Mouse (Mus musculus): ENCODE measurements around the gene Frmpd1.

Gene Frmpd1

DNA sequence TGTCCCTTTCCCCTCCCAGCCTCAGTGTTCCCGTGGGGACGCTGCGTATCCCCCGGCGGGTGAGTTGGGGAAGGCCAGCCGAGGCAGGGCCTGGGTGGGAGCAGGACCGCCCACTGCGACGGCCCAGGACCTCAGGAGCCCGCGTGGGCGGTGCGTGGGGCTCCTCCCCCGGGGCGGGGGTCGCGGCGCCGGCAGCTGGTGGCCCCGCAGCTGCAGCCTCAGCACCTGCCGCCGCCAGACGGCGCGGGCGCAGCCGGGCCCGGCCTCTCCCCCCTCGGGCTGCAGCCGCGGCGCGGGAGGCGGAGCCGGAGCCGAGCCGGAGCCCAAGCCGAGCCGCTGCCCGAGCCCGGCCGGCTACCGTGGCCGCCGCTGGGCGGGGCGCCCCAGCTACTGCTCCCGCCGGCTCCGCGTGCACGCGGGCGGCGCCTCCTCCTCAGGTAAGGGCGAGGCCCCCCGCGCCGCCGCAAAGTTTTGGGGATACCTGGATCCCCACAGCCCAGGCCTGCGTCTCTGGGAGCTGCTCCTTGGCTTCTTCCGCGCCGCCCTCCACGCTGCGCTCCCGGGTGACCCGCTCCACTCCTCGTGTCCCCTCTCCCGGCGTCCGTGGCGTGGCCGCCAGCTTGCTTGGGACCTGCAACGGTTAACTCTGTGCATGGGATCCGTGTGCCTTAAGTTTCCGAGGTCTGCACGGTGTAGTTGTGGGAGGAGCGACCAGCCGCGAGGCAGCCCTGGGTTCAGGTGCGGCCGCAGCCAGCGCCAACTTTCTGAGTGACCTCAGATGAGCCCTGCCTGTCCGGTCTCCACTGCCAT lies at the start of gene Frmpd1:
Frmpd1 (plus strand) TSS at position 355 of the 810 bp plus-strand sequence.
- DNase-seq (ENCODE audit: low read depth, low spot score) = no peak

DNA sequence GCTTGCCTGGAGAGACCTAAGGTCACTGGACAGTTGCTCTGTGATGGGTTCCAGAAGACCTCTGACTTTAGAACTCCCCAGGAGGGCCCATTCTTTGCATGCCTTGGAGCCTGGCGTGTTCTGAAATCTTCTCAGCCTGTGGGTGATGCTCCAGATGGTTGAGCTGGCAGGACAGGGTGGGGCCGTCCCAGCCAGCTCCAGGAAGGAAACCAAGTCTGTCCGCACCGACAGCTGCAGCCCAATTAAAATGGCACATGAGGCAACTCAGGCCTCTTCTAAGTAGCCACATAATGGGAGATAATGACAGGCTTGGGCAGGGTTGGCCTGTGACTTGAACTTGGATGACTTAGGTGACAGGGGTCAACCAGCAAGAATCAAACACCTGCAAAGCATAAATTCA lies 47.0 kb upstream of the Frmpd1 start:
- DNase-seq (ENCODE audit: low read depth, low spot score) = no peak

DNA sequence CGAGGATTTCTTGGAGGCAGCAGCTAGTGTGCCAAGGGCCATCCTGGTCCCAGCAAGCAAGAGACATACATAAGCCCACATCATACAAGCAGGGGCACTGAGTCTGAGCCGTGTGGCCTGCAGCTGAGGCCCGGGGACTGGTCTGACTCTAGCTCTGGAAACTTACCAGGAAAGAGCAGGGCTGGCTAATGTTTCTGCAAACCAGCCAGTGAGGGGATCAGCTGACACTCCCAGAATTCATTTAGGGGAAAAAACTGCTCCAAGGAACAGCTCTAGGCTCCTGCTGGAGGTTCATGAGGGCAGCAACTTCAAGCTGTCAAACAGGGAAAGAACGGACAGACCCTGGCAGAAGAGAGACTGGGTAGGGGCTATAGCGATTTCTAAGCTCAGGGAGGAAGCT lies 42.8 kb upstream of the Frmpd1 start:
- DNase-seq (ENCODE audit: low read depth, low spot score) = no peak

DNA sequence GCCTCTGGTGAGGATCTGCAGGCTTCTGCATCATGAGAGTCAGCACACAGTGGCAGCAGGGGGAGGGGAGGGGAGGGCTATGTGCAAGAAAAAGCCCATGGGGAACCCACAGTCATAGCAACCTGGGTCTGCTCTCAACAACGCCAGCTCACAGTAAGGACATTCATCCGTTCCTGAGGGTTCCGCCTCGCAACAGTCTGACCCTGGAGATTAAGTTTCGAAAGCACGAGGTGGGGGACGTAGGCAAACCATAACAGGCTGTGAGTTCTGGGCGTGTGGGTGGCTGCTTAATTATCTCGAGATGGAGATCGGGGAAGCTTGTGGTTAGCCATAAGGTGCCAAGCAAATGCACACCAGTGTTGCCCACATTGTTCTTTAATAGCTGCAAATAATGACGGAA lies 42.3 kb upstream of the Frmpd1 start:
- no peak for DNase-seq (ENCODE audit: low read depth, low spot score)

DNA sequence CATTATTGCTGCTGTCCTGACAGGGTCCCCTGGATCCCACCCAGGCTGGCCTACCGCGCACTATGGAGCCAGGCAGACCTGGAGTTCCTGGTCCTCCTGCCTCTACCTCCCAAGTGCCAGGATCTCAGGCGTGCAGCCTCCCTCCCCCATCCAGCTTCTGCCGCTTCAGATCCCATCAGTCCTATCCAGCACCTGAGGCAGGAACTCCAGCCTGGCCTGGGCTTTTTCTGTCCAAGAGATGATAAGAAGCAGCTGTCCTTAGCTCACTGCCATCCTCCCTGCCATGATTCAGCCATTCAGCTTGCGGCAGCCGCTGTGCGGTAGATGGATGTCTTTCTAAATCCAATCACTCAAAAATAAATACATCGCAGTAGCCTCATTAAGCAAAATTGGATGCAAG lies 41.7 kb upstream of the Frmpd1 start:
- no peak for DNase-seq (ENCODE audit: low read depth, low spot score)

DNA sequence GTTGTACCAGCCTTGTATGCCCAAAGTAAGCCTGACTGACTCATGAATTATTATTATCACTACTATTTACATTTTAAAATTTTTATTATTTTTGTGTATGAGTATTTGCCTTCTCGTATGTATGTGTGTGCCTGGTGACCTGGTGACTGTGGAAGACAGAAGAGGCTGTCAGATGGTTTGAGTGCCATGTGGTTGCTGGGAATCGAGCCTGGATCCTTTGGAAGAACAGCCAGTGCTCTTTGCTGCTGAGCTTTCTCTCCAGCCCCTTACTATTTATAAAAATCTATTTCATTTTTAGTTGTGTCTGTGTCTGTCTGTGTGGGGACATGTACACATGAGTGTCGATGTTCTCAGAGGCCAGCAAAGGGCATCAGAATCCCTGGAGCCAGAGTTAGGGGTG lies 28.2 kb upstream of the Frmpd1 start:
- DNase-seq (ENCODE audit: low read depth, low spot score) = no peak

DNA sequence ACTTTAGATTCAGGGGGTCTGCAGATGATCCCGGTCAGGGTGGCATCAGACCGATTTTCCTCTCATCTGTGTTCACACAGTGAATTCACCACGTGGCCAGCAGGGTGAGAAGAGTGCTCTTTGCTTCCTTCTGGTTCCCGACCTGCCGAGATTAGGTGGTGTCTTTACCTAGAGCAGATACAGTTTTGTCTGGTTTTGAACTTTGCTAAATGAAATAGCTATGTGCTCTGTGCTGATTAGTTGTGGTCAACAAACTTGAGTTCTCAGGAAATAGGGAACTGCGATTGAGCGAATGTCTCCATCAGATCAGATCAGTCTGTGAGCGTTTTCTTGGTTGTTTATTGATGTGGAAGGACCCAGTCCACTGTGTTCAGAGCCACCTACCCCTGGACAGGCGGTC lies 26.1 kb upstream of the Frmpd1 start:
- no peak for DNase-seq (ENCODE audit: low read depth, low spot score)

DNA sequence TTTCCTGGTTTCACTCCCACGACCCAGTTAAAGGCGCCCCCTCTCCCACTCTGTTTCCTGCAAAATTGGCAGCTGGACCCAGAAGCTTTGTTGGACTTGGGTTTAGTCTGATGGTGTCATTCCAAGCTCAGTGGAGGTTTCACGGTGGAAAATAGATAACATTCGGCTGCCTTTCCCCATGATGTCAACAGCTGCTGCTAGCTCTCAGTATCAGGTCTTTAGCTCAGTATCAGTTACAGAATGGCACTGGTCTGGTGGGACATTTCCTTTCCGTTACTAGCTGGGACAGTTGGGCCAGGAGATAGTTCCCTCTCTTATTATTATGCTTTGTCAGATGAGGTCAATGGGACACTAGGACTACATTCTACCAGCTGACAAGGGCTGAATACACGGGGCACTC lies 23.9 kb upstream of the Frmpd1 start:
- no peak for DNase-seq (ENCODE audit: low read depth, low spot score)

DNA sequence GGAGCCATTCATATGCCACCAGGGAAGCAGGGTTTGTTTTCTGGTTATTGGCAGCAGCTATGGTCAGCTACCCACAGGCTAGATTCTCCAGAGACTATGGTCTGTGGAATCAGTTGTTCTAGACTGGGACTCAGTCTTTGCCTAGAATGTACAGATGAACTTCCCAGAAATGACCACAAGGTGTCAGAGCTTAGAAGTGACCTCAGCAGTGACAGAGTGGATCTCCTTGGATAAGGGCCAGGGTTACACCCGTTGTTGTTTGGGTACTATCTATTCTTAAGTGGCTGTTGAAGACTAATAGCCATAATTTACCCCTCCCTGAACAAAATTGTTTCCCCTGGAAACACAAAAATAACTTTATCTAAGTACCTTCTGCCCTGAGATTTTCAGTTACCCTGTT lies 21.0 kb upstream of the Frmpd1 start:
- no peak for DNase-seq (ENCODE audit: low read depth, low spot score)

DNA sequence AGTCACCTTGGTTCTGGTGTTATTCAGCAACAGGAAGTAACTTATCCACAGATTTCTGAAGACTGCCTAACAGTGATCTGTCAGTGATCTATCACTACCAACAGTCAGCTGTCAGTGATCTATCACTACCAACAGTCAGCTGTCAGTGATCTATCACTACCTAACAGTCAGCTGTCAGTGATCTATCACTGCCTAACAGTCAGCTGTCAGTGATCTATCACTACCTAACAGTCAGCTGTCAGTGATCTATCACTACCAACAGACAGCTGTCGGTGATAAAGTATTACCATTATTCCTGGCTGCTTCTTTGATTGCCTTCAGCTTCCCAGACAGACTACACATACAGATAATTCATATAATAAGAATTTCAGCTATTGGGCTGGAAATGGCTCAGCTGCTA lies 19.2 kb upstream of the Frmpd1 start:
- no peak for DNase-seq (ENCODE audit: low read depth, low spot score)

DNA sequence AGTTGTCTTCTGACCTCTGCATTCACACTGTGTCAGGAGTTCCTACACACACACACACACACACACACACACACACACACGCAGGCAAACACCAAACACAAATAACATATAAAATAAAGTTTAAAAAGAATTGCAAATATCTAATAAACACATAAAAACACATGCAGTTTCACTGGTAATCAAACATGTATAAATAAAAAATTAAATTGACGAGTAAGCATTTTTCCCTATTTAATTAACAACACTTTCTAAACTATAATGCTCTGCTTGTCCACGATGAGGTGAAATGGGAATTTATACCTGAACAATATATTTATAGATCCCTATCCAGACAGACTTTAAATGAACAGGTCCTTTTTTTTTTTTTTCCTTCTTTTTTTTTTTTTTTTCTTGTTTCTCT lies 18.7 kb upstream of the Frmpd1 start:
- DNase-seq (ENCODE audit: low read depth, low spot score) = no peak

DNA sequence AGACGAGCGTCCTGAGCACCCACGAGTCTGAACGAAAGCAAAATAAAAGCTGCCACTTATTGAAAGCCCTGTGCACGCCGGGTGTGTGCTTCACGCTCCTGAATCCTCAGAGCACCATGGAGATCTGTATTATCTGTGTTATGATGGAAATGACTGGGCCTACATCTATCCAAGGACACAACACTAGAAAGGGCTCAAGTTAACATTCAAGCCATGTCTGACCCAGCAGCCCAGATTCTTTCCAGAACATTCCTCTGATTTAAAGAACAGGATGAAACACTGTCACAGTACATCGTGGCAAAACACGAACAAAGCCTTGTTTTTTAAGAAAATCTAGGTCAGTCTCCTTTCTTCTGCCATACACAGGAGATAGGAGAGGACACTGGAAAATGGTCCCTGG lies 13.3 kb upstream of the Frmpd1 start:
- DNase-seq (ENCODE audit: low read depth, low spot score) = no peak

DNA sequence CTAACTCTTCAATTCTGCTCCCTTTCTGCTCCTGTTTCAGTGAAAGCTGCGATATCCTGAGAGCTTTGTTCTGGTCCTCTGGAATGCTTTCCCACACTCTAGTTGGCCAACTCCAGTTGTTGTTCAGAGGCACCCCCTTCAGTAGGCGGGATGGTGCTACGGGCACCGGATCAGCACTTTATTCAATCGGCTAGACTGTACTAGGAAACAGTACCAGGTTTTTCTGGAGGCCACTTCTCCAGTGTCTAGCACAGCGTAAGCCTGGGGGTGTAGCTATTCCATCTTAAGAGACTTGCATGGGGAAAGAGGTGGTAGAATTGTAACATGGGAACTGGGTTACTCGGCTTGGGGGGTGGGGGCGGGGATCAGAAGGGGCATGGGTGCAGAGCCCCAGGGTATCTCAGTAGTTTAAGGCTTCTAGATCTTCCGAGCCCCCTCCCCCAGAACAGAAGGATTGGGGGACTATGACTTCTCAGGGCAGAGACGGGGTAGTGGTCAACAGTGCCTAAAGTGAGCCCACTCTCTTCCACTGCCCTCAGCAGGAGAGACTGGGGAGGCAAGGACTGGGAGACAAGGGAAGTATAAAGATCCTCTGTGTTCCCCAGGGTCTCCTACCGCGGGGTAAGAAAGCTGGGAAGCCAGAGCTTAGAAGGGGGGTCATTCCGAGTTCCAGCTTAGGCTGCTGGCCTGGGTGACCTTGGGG lies 706 bp upstream of the Frmpd1 start:
- DNase-seq (ENCODE audit: low read depth, low spot score) = no peak

DNA sequence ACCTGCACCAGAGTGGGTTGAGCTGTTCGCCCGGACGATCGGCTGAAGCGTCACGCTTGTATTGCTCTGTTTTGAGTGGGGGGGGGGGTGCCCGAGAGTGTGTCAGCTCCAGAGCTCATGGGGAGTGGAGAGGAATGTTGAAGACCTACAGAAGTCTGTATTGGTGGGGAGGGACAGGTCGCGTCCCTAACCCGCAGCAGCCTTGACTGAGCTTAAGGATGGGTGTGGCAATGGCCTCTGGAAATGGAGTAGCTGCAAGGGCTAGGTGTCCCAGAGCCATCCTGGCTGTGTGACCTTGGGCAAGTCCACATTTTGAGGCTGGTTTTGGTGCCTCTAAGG lies 625 bp downstream of the Frmpd1 start:
- no peak for DNase-seq (ENCODE audit: low read depth, low spot score)

DNA sequence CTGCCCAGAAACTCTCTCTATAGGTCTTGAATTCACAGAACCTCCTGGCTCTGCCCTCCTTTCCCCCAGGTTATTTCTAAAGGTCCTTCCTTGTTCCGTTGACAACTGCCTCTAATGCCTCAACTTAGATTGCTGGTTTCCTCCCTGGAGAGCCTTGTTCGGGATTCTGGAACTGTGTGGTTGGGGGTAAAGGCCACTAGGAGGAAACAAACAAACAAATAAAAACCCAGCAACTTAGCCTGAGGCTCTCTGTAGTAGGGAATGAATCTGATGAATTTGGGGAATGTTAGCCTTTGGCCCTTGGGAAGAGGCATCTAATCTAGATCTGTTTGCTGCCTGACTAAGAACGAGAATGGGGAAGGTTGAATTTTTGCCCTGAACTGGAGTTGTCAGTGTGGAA lies 13.6 kb downstream of the Frmpd1 start:
- DNase-seq (ENCODE audit: low read depth, low spot score) = no peak

DNA sequence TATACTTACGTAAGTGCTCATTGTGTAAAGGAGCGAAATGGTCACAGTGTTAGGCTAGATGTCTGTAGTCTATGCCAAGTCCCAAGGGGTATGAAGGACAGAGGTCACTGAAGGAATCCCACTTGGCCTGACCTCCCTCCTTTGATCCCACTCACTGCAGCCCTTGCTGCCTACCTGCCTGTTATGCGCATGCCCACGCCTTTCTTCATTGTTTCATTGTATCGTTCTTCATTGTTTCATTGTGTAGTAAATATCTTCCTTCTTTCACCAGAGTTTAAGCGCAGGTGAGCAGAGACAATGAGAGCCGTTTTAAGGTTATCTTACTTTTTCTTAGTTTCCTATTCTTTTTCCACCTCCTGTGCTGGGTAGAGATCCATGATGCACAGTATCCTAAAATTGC lies 18.6 kb downstream of the Frmpd1 start:
- no peak for DNase-seq (ENCODE audit: low read depth, low spot score)

DNA sequence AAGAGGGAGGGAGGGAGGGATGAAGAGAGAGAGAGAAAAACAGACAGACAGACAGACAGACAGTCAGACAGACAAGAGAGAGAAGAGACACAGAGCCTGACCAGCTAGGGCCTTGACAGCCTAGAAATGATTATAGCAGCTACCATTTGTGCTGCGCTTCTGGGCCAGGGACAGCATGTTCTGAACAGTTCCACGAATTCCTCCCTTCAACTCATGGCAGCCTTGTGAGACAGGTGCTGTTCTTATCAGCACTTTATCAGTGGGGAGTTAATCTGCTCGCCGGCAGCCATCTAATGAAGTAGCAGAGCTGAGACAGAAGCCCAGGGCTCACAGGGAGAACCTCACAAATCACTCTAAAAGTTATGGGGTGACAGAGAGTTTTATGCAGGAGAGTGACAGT lies 22.8 kb downstream of the Frmpd1 start:
- no peak for DNase-seq (ENCODE audit: low read depth, low spot score)

DNA sequence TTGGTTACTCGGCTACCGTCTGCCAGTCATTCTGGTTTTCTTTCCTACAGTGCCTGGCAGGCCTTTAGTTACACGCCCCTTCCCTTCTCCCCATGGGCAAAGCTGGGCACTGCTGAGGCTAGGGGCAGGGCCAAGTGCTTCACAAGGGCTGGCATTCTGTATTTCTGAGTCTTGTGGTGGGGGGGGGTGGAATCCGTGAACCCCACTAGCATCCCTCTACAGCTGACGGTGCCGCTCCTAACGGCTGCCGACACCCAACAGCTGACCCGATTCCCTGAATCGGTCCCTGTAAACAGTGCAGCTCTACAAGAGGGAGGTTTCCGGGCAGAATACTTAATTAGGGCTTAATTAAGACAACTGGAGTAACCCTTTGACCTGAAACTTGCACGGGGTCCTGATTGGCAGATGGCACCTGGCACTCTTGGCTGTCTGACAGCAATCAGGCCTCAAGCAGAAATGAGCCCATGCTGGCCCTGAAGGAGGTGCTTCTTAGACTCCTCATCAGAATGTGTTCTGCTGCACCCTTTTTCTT lies 24.2 kb downstream of the Frmpd1 start:
- peak; percentile 22 for DNase-seq (ENCODE audit: low read depth, low spot score)

DNA sequence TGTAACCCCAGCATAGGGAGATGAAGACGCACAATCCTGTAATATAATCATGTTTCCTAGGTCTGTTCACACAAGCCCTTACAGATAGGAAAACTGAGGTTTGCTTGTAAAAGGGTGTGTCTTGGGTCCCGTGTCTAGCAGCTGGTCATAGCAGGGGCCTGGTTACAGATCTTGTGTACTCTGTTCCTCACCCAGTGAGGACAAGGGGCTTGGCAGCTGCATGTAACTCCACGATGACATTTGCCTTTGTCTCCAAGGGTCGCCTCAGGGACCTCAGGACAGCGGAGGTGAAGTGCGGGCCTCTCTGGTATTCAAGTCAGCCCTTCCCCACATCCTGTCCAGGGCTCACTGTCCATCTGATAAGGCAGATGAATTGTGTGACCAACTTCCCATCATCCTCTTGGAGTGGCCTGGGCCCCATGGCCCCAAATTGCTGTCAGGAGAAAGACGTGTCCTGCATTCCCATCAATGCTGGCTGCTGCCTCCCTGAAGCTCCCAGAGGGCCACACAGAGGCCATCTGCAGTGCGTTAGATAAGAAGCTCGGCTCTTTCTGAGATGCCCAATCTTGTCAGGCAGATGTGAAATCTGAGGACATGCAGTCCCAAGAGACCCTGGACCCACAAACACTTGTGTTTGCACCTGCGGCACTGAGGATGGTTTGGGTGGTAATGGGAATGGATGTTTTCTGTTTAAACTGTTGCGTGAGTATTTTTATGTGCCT lies 27.8 kb downstream of the Frmpd1 start:
- DNase-seq (ENCODE audit: low read depth, low spot score) = no peak

DNA sequence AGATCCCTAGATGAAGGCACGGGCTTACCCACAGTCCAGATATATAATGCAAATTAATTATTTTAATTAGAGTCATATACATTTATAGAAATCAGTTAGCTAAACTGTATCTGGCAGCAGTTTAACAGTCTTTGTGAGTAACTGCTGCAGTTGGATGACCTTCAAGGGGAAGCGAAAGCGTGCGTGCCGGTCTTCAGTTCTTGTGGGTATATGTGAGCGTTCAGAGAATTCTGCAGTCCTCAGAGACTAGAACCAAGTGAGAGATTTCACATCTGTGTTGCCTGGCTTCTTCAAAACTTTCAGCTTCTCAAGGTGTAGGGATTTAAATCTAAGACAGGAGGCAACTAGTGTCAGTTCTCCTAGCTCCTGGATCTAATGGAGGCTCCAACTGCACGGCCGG lies 35.3 kb downstream of the Frmpd1 start:
- DNase-seq (ENCODE audit: low read depth, low spot score) = no peak

DNA sequence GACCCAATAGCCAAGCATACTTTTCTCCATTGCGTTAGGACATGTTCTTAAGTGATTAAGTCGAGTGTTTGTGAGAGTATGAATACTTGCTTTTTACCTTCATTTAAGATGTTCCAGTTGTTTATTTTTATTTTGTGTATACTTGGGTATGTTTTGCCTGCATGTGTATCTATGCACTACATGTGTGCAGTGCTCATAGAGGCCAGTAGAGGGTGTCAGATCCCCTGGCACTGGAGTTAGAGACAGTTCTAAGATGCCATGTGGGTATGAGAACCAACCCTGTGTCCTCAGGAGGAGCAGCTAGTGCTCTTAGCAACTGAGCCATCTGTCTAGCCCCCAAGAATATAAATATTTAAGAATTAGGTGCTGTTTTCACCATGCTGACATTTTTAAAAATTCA lies 37.7 kb downstream of the Frmpd1 start:
- no peak for DNase-seq (ENCODE audit: low read depth, low spot score)

DNA sequence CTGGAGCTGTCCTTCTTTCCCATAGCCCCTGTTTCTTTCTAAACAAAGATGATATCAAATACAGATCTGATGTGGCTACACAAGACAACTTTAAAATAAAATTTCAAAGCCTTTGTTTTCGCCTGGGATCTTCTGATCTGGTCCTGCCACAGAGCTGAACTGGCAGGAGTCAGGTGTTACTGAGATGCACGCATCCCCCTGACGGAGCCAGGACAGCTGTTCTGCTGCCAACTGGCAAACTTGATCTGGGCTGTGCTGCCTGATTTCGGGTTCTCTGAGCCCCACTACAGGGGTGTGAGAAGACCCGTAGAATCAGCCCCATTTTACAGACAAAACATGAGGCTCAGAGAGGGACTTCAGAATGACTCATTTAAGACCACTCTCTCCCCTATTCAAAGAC lies 45.6 kb downstream of the Frmpd1 start:
- DNase-seq (ENCODE audit: low read depth, low spot score) = no peak

DNA sequence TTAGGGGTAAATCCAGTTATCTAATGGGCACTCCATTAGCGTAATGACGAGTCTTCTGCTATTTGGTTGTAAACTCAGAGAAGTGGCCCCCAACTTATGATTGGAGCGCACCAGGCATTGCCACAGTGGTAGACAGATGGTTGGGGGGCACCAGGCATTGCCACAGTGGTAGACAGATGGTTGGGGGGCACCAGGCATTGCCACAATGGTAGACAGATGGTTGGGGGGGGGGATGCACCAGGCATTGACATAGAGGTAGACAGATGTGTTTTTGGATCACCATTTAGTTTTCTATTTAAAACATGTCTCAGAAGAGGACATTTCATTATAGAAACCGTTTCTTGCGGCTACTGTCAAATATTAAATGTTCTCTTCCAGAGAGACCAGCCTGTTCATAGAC lies 53.6 kb downstream of the Frmpd1 start:
- DNase-seq (ENCODE audit: low read depth, low spot score) = no peak

All from brain, embryonic 18.5 days (tissue).